Mouse (Mus musculus): ENCODE results near the gene Hnf1a.

DNA sequence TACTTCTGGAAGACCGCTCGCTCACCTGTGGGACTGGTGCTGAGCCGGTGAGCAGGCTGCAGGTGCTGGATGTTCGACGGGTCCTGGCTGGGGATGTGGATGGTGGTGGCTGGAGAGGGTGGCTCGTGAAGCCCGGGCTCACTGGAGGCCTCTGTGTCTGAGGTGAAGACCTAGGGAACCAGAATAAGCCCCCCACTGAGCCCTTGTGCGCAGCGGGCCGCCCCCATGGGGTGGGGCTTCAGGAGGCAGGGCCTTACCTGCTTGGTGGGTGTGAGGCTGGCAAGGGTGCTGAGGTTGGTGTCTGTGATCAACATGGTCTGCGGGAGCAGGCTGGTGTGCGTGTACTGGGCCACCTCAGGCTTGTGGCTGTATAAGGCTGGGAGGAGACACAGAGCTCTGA lies 20.2 kb downstream of the Hnf1a start:
- TF ChIP-seq CTCF (IDR thresholded peaks at IDR 0.05; ENCODE audit: borderline replicate concordance, control insufficient read depth, extremely low read depth, insufficient read depth, low read length, poor library complexity) (no peak), POLR2A (IDR thresholded peaks at IDR 0.05; ENCODE audit: control insufficient read depth, extremely low read depth, insufficient read depth, low read length, poor library complexity) (no peak)
